Mouse (Mus musculus) adrenal gland, adult (tissue): Measurements from ENCODE around the gene Slitrk3.
"Not testable (repeated sequence)": the region's sequence is repeated elsewhere in the genome, so short reads cannot be mapped to it uniquely, and the experiment has no call there.

Experiments used
- DNase-seq, 2 experiments: peaks; one replicate each; pipeline ENCODE4 v3.0.0; 2022 to 2023; ENCODE audit warnings: low spot score in 1 of 2; ENCODE audit not compliant: inconsistent age in 2 of 2

Gene Slitrk3

DNA sequence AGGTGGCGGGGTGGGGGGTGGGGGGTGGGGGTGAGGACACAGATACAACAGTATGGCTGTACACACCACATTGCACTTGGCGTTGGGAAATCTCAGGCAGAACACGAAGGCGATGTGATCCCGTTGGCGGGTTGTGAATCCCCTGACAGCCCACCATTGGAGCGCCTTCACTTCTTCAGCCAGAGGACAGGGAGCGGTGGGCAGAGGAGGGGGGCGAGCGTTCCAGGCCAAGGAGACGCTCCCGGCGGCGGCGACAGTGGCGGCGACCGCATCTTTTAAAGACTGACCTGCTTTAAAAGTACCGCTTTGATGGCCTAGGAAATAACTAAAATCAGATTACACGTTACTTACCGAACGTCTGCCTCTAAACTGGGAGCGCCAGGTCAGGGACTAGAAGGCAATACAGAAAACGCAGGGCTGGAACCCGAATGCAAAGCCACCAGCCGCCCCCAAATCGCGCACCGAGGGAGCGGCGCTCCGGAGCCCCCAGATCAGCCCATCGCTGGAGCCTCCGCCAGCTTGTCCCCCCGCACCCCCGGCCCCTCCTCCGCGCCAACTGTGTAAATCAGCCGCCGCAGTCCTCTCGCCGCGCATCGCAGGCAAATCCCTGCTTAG lies at the start of gene Slitrk3:
TSS of gene Slitrk3 (minus strand) at position 607 of the 615 bp plus-strand sequence.
- peak in 1 of 2 experiments; percentile 16 for DNase-seq

DNA sequence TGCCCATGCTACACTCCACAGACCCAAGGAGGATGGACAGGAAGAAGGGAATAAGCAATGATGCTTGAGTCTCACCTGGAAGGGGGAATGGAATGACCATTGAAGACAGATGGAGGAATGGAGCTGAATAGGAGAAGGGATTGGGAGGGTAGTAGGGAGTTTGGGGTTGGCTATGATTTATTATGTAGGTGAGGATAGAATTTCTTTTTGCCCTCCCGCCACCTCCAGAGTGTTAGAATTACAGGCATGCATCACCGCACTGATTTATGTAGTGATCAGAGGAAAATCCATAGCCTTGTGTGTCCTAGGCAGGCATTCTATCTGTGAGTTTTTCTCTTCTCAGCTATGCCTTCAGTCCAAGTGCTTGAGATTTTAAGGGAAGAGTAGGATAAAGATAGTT lies 36.8 kb upstream of the Slitrk3 start:
- DNase-seq: not testable (repeated sequence)

DNA sequence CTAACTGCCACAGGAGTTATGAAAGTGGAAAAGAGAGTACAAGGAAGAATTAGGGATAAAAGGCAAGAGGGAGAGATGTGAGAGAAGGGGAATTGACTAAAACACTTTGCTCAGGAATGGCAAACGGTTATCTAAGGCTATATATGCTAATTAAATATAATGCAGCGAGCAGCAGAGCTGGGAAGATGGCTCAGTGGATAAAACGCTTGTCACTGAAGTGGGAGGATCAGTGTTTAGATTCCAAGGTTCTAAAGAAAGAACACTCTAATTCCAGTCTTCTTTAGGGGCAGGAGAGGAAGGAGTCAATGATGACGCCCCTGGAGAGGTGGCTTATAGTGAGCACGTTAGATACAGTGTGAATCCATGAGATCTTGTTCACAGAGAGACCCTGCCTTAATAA lies 27.0 kb upstream of the Slitrk3 start:
- no peak for DNase-seq

DNA sequence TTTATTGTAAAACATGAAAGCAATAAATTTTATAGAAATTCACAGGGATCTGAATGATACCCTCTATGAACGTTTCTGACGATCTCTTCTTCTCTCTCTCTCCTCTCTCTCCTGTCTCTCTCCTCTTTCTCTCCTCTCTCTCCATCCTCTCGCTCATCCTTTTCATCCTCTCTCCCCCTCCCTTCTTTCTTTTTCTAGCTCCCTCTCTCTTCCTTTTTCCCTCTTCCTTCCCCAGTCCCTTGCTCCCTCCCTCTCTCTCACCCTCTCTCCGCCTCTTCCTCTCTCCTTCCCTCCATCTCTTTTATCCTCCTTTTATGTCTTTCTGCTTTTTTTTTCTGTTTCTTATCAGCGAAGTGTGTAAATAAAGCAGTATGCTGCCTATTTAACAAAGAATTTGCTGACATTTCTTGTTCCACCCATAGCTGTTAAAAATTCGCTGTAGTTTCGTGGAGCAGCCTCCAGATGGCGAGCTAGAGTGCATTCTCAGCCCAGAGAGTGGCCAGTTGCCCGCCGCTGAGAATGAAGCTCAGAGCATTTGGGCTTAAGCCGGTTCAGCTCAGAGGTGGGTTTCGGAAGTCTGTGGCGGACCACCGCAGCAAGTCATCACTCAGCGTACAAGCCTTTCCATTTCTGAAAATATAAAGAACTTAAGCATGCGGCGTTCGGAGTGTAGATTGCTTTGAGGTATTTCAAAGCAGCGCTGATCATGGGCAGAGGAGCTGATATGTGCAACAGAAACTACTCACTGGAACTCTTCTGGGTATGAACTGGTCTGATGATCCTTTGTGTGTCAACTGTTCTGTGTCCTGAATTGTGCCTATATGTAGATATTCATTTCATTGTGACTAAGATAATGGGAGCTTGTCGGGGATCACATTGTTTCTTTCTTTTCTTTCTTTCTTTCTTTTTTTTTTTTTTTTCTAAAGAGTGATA lies 8.5 kb upstream of the Slitrk3 start:
- DNase-seq: peak; percentile 33 to 74

DNA sequence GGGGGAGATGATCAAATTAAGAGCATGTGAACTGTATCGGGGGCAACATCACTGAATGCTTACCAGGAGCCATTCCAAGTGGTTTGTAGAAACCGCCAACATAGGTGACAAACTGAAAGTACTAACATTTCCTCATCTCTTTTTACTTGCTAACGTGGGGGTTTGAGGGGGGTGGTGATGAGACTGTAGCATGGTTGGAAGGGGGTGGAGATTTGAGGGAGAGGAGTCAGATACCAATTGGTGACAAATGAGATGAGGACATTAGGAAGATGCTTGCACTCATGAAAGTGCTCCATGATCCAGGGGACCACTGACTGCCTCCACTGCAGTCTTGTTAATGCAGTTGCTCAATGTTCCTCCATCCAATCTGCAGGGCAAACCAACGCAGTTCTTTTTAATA lies 587 bp upstream of the Slitrk3 start:
- DNase-seq: no peak

DNA sequence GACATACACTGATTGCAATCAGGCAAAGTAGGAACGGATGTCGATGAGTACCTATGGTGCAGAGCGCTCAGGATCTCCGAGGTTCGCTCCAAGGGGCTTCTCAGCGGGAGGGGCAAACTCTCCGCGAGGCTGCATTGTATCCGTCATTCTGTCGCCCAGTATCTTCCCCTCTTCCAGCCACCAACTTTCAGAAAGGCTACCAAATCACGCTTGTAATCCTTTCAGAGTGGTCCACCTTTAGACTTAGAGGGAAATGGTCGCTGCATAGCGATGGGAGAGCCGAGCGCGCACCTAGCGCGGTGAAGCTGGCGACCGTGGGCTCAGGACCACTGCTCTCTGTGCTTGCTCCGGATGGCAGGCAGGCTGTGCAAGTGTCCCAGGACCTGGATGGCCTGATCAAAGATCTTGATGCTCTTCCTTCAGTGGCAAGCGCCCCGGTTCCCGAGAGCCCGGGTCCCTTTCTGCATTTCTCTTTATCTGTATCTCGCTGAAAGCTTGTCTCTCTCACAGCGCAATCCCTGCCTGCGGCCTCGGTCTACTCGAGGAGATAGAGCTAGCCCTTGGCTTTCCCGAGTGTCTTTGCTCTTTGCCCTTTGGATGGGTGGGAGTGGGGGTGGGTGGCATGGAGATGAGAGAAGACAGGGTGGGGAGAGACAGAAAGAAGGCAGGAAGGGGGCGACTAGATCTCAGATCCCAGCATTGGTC lies 959 bp downstream of the Slitrk3 start:
- DNase-seq: no peak

DNA sequence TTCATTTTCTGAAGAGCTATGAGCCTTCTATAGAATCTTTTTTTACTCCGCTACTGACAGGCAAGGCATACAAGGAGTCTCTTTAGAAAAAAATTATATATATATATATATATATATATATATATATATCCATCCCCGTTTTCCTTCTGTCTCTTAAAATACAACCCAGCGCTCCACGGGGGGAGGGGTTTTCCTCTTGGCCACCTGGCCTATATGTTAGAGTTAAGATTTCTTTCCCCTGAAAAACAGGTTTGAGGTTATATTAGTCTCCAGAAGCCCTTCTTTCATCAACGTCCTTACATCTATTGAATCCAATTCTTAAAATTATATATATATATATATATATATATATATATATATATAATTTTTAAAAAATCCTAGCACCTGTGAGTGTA lies 1.6 kb downstream of the Slitrk3 start:
- no peak for DNase-seq

DNA sequence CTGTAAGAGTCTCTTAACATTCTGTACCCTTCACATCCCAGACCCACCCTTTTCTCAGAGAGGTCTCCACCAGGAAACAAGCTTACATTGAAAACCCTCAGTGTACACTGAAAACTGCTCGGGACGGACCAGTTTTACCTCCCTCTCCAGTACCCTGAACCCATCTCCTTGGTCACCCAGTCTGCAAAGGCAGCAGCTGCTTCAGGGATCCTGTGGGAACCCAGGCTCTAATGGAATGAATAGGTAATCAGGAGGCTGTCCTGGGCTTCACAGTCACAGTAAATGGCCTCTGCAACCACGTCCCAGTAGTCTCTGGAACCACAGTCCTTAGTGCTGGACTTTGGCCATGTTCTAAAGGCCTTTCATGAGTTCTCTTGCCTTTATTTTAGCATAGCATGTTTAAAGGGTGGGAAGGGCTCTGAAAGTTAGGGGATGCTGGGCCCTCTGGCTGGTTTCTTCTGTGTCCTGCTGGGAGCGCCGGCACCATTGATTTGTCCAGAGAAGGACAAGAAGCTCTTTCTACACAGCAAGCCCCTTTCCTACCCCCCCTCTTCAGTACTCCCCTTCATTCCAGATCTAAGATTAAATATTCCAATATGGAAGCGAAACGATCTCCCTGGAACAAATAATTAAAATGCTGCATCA lies 2.1 kb downstream of the Slitrk3 start:
- DNase-seq: no peak

DNA sequence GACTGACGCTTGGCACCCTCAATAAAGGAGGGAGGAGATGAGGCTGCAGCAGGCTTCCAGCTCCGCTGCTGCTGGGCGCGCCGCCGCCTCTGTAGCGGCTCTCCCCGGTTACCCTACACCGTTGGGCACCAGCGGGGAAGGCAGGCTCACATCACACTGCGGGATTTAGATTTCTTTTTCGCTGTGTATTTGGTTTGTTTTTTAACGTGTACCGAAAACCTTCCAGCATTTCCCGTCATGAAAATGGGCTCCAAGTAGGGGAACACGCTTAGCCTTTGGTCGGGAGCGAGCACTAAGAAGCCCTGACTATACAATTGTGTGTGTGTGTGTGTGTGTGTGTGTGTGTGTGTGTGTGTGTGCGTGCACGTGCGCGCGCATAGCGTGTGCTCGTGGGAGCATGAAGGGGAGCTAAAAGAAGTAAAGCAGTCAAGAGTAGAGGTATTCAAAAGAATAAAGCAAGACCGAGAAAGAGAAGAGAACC lies 4.1 kb downstream of the Slitrk3 start:
- peak in 1 of 2 experiments; percentile 25 for DNase-seq

DNA sequence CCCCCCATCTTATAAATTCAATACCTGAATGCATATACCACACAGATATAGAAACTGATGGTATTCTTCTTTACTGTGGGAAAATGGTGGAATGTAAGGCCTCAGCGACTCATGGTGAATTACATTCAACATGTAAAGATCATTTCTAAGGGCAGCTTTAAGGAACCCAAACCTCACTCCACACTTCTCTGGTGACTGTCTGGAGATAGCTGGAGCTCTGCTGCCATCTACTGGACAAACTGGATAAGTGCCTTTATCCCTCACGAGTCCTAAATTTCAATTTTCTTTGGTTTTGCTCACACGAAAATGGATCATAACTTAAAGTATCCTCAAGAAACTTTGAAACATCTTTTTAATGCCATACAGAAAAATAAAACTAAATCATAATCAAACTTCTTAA lies 11.4 kb downstream of the Slitrk3 start:
- DNase-seq: peak; percentile 19 to 71

DNA sequence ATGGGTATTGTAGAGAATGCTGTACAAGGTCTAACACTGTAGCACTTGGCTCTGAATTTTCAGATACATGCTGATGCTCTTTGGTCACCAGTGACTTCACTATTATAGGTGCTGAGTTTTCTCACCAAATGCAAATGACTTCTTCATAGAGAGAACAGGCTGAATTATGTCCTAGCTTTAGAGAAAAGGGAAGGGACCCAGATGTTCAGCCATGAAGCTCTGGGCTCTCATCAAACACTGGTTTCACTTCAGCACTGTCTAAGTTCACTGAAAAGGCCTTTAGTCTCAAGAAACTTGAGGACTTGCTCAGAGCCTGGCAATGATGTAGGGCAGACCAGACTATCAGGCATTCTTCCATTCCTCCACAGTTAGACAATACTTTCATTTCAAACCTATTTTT lies 15.3 kb downstream of the Slitrk3 start:
- no peak for DNase-seq

DNA sequence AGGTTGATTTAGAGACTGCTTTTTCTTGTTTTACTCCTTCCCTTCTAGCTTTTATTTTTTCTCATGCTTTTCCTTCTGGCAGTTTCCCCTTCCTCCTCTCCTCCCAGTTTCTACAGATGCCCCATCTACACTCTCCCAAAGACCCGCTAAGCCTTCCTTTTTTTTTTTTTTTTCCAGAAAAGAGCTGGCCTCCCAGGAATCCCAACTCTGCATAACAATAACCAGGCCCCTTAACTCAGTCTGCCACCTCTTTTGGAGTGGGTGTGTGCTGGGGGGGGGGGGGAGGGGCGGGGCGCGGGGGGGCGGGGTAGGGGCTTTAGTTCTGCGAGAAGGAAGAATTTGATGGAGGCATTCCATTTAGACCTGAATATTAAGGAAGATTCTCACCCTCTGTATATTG lies 51.6 kb downstream of the Slitrk3 start:
- DNase-seq: no peak

DNA sequence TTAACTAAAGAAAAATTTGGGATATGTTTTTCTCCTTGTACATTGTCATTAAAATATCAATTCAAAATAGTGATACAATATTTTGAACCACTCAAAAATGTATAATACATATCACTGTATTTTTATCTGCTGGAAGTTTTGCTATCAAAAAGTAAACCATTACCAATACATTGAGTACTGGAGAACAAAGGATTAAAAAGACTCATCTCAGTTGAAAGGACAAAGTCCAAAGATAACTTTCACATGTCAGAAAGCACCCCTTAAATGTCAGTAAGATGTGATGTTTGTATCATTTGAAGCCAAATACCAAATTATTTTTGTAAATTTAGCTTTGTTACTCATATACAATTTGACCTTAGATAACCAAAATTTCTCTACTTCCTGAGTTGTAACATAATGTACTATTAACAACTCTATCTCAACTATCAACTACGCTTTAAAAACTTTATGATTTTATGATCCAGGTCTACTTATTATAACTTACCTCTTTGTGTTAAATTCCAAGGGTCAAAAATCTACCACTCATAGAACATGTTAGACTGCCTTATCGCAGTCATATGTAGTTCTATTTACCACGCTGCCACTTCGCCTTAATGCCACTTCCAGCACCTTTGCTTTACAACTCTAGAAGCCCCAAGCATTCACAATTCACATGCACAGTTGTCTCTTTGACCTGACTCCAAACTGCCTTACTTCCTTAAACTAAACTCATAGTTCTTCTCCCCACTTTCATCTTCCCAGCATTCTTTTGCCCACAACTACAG lies 54.5 kb downstream of the Slitrk3 start:
- no peak for DNase-seq

DNA sequence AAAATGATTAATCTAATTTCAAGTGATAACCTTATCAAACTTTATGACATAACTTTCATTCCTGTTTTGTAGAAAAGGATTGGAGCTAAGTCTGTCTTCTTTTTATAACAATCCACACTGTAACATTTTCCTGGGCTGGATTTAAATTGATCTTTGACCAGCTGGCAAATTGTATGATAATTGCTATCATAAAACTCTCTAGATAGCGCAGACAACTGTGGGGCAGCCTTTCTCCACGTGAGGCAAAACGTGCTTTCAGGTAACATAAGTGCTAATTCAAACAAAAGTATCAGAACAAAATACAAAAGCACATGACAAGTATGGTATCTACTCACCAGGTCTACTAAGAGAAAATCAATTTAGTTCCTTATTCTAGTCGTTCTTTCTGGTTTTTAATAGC lies 60.1 kb downstream of the Slitrk3 start:
- DNase-seq: no peak
